In the genomic region with DNA sequence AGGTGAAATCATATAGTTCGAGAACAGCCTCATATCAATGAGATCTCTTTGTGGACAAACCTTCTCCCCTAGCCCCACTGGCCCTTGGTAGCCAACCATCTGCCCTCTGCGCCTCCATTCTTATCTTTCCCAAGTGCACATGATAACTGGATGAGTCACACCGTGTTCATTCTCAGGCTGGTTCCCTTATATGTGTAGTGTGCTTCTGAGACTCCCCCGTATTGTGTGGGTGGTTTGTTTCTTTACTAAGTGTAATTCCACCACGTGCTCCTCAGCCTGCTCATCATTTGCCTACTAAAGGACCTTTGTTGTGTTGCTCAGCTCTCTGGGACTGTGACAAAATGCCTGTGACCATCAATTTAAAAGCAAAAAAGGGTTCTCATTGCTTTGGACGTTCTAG, we compare ENCODE assay signal across 29 mouse cellular contexts. TPM values are rescaled to one million over a fixed set of nuclear protein-coding genes. Genes with fewer than 3 reads are reported as not detected.
"Had no signal": no experiment of that assay in that cellular context is flagged by ENCODE, and none has a peak within 500 bp of the region (broad histone marks: within the 10 kb centered on the region; RNA-seq: fewer than 3 reads in every experiment).

No protein-coding gene starts in this region.

- H3K9me3 ChIP-seq: heart, embryonic 10.5 days; heart, embryonic 12.5 days; hindbrain, embryonic 10.5 days; hindbrain, embryonic 12.5 days; intestine, embryonic 15.5 days; kidney, embryonic 15.5 days; limb, embryonic 10.5 days; limb, embryonic 12.5 days; liver, embryonic 13.5 days had no signal

- H3K9ac ChIP-seq: heart, embryonic 12.5 days; hindbrain, embryonic 12.5 days; hindbrain, embryonic 14.5 days; intestine, embryonic 15.5 days; kidney, embryonic 15.5 days; limb, embryonic 12.5 days; liver, embryonic 13.5 days had no signal

- H3K36me3 ChIP-seq: heart, embryonic 10.5 days; heart, embryonic 12.5 days; hindbrain, embryonic 10.5 days; hindbrain, embryonic 12.5 days; intestine, embryonic 15.5 days; kidney, embryonic 15.5 days; limb, embryonic 12.5 days; liver, embryonic 13.5 days had no signal

- H3K27ac ChIP-seq: gastrocnemius, adult 2 months; heart, embryonic 10.5 days; hindbrain, embryonic 10.5 days; hindbrain, embryonic 12.5 days; hindbrain, embryonic 14.5 days; intestine, embryonic 15.5 days; kidney, embryonic 15.5 days; kidney, postnatal 0 days; limb, embryonic 10.5 days; limb, embryonic 12.5 days; liver, embryonic 13.5 days had no signal

- H3K4me2 ChIP-seq: heart, embryonic 12.5 days; hindbrain, embryonic 12.5 days; hindbrain, embryonic 14.5 days; intestine, embryonic 15.5 days; kidney, embryonic 15.5 days; limb, embryonic 12.5 days; liver, embryonic 11.5 days; liver, embryonic 13.5 days had no signal

- H3K4me3 ChIP-seq: gastrocnemius, adult 2 months; heart, embryonic 10.5 days; heart, embryonic 12.5 days; hindbrain, embryonic 10.5 days; hindbrain, embryonic 12.5 days; intestine, embryonic 15.5 days; kidney, embryonic 15.5 days; limb, embryonic 10.5 days; limb, embryonic 12.5 days; liver, embryonic 13.5 days had no signal

- ATAC-seq: hindbrain, embryonic 16.5 days; inflammation-experienced regulatory T-cells, adult 6 months; intestine, embryonic 15.5 days; intestine, postnatal 0 days had no signal

- H3K27me3 ChIP-seq: liver, embryonic 13.5 days had no signal

- DNase-seq: gastrocnemius, adult 2 months; gastrocnemius, postnatal 10 days; gastrocnemius, postnatal 25 days; heart, adult 18-20 months; heart, postnatal 10 days; heart, postnatal 4 days; kidney, adult 2 months; kidney, adult 9 months; kidney, postnatal 14 days; kidney, postnatal 36 days; layer of hippocampus, adult 9-11 months; layer of hippocampus, postnatal 36 days; liver; liver, embryonic 13.5 days had no signal

RNA-seq across cellular contexts. Expression of gene Alx4, which starts 18.9 kb away (rescaled TPM):
- total RNA-seq: granulocyte monocyte progenitor cell, adult 5-6 weeks had no signal
- polyA plus RNA-seq: intestine, postnatal 0 days had no signal
